Mouse (Mus musculus) heart, adult 8-10 months (tissue): ENCODE results near the gene Gm572. TPM values are rescaled to one million over a fixed set of nuclear protein-coding genes. Genes with fewer than 3 reads are reported as not detected.

Experiments used
- DNase-seq: peaks from one replicate; pipeline ENCODE4 v3.0.0; 2022; ENCODE audit warnings: low spot score
- total RNA-seq, 4 experiments: library from RNA; stranded (reverse); gene quantifications; 2 replicates each; pipeline ENCODE4 v1.2.4; 2022

Gm572 gene
- total RNA-seq, 4 experiments from 2014 or later: 5.2 to 8.4 (median 6.7) TPM

- no peak for DNase-seq
These were observed 71.6 kb downstream of the Gm572 start for GRCm38 (mm10) chr4:148714739-148715138.

- no peak for DNase-seq
These were observed 72.3 kb downstream of the Gm572 start for GRCm38 (mm10) chr4:148715396-148715795.

Other genes starting within 250 kb of the Gm572 start
- gene Ubiad1, start 198.5 kb upstream of the Gm572 start, total RNA-seq: 10 to 100 TPM; 14.7 to 19.5 (median 16.1) TPM
- gene Mtor, start 194.7 kb upstream of the Gm572 start, total RNA-seq: 10 to 100 TPM; 43.9 to 59.9 (median 52.8) TPM
- 1 to 10 TPM in 2 of 4 experiments, under 1 TPM in 2; 0.72 to 1.8 (median 1.3) TPM for gene Angptl7, start 142.9 kb upstream of the Gm572 start, total RNA-seq
- 10 to 100 TPM; 31.6 to 40.9 (median 35.7) TPM for gene Exosc10, start 84.9 kb upstream of the Gm572 start, total RNA-seq
- gene Srm, start 51.8 kb upstream of the Gm572 start, total RNA-seq: 10 to 100 TPM; 16.1 to 19.6 (median 17.7) TPM
- 1 to 10 TPM in 1 of 4 experiments, under 1 TPM in 3; 0.29 to 1.2 (median 0.33) TPM for gene Masp2, start 40.8 kb upstream of the Gm572 start, total RNA-seq
- 100 to 1,000 TPM; 108 to 133 (median 124) TPM for gene Tardbp, start 16.3 kb upstream of the Gm572 start, total RNA-seq
- 10 to 100 TPM; 40.6 to 49.5 (median 47.3) TPM for gene Casz1, start 161.1 kb downstream of the Gm572 start, total RNA-seq